Mouse (Mus musculus) heart, embryonic 16.5 days (tissue): ENCODE data around the gene Hdhd3. TPM values are rescaled to one million over a fixed set of nuclear protein-coding genes. Genes with fewer than 3 reads are reported as not detected.

Source experiments
- ATAC-seq: fragments of 200-750 bp; cut with Nextera tagmentation; replicated peaks from 2 replicates; pipeline ENCODE4 v1.8.0; 2017; ENCODE audit warnings: moderate number of reproducible peaks; ENCODE audit not compliant: insufficient read depth, low FRiP score; ENCODE audit errors: extremely low read depth
- H3K27ac ChIP-seq: fragments of 300-500 bp; sonication (generic); 2 replicates; pipeline ENCODE4 v1.5.1; 2014; ENCODE audit warnings: mild to moderate bottlenecking, low read length, control low read depth, moderate library complexity
- H3K27me3 ChIP-seq: fragments of 300-500 bp; sonication (generic); 2 replicates; pipeline ENCODE4 v1.6.1; 2014; ENCODE audit warnings: low read length, mixed read lengths; ENCODE audit not compliant: control insufficient read depth, insufficient read depth
- H3K36me3 ChIP-seq: fragments of 300-500 bp; sonication (generic); 2 replicates; pipeline ENCODE4 v1.6.1; 2014; ENCODE audit not compliant: control insufficient read depth, insufficient read depth
- H3K4me1 ChIP-seq: fragments of 300-500 bp; sonication (generic); 2 replicates; pipeline ENCODE4 v1.6.1; 2014; ENCODE audit warnings: low read length, mixed read lengths; ENCODE audit not compliant: control insufficient read depth, insufficient read depth
- H3K4me2 ChIP-seq: fragments of 300-500 bp; sonication (generic); 2 replicates; pipeline ENCODE4 v1.6.1; 2014; ENCODE audit warnings: low read depth, mild to moderate bottlenecking, control low read depth, low read length
- H3K4me3 ChIP-seq: fragments of 300-500 bp; sonication (generic); 2 replicates; pipeline ENCODE4 v1.5.1; 2014; ENCODE audit warnings: mild to moderate bottlenecking, control low read depth, low read length
- H3K9ac ChIP-seq: fragments of 300-500 bp; sonication (generic); 2 replicates; pipeline ENCODE4 v1.6.1; 2014; ENCODE audit warnings: low read length, control low read depth
- H3K9me3 ChIP-seq: fragments of 300-500 bp; sonication (generic); replicated peaks from 2 replicates; pipeline ENCODE4 v1.6.1; 2016; ENCODE audit warnings: low read length; ENCODE audit not compliant: control insufficient read depth
- WGBS: fragments of 180-500 bp; shearing (Covaris S2); extraction: QIAGEN DNeasy Blood & Tissue Kit; methylation state at CpG from one replicate; pipeline ENCODE4 v1.1.7; 2014; 5-methylcytosine and 5-hydroxymethylcytosine counted together
- polyA plus RNA-seq: library from polyadenylated mRNA; unstranded; fragments of >200 nt; fragmentation: Nextera tagmentation; extraction: Ambion mirVana; gene quantifications from 2 replicates; pipeline ENCODE4 v1.2.1, GENCODE M21; 2015

Hdhd3 gene
- 9.6 and 10.0 TPM in 2 replicates for polyA plus RNA-seq

DNA sequence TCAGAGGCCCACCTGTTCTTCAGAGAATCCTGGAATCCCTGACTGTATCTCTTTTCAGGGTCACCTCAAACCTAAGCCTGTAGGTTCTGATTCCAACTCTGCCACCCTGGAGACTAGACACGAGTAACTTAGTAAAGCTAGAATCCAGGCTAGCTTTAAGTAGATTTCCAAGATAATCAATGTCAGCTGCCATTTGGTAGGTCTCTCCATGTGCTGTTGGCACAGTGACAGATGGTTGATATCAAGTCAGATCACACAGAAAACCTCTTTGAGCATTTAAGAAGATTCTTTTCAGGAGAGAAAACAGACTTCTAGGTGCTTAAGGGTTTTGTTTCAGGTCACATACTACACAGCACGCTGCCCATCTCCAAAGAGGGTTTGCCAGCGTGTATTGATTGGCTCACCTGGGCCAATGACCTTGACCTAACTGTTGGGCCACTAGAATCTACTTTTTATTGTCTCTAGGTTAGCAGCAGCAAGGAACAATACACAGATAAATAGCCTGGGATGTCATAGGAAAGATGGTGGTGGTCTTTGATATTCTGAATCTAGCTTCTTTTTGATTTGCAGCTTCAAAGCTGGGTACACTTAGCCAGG lies at the start of gene Hdhd3:
Gene Hdhd3 (minus strand): TSS at position 94 of the 597 bp plus-strand sequence.
- peaks cover 15% of the 10 kb centered on the region for H3K36me3 ChIP-seq
- peak within 1 kb of the TSS; percentile 82 for H3K9ac ChIP-seq
- H3K9me3 ChIP-seq: no peaks in the 10 kb centered on the region
- H3K27me3 ChIP-seq: no peaks in the 10 kb centered on the region
- WGBS: 79% methylated on average over 3 of the region's 3 CpGs
- peak within 1 kb of the TSS; percentile 84 for H3K4me2 ChIP-seq
- peaks cover 6% of the 10 kb centered on the region for H3K4me1 ChIP-seq
- H3K27ac ChIP-seq: peak within 1 kb of the TSS; percentile 80
- no peak for ATAC-seq
- H3K4me3 ChIP-seq: peak within 1 kb of the TSS; percentile 81

DNA sequence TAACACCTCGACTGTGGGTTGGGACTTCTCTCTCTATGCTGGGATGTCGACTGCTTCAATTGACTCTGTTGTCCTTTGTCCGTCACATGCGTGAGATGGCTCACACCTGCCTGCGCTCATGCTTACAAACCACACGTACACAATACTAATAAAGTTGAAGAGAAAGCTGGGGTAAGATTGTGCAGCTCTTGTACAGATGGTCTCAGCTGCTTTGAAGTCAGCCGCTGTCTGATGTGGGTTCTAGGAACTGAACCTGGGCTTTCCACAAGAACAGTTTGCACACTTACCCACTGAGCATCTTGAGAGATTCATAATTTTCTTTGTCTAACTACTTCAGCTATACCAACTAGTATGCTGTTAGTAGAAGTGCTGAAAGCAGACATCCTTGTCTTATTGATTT lies 48.7 kb upstream of the Hdhd3 start:
- H3K27ac ChIP-seq: no peak overlapping the region
- H3K36me3 ChIP-seq: no peaks in the 10 kb centered on the region
- H3K4me1 ChIP-seq: no peaks in the 10 kb centered on the region
- no peaks in the 10 kb centered on the region for H3K9me3 ChIP-seq
- H3K9ac ChIP-seq: no peak overlapping the region
- WGBS: 73% methylated on average over 7 of the region's 7 CpGs
- no peak for ATAC-seq
- no peak overlapping the region for H3K4me2 ChIP-seq
- H3K4me3 ChIP-seq: no peak overlapping the region
- no peaks in the 10 kb centered on the region for H3K27me3 ChIP-seq

- H3K9ac ChIP-seq: no peak overlapping the region
- no peaks in the 10 kb centered on the region for H3K9me3 ChIP-seq
- no peak overlapping the region for H3K4me3 ChIP-seq
- no peak for ATAC-seq
- no peaks in the 10 kb centered on the region for H3K27me3 ChIP-seq
- H3K4me2 ChIP-seq: no peak overlapping the region
- H3K27ac ChIP-seq: no peak overlapping the region
- no peaks in the 10 kb centered on the region for H3K4me1 ChIP-seq
- no peaks in the 10 kb centered on the region for H3K36me3 ChIP-seq
Measured at GRCm38 (mm10) chr4:62544801-62545200, 41.5 kb upstream of the Hdhd3 start.

DNA sequence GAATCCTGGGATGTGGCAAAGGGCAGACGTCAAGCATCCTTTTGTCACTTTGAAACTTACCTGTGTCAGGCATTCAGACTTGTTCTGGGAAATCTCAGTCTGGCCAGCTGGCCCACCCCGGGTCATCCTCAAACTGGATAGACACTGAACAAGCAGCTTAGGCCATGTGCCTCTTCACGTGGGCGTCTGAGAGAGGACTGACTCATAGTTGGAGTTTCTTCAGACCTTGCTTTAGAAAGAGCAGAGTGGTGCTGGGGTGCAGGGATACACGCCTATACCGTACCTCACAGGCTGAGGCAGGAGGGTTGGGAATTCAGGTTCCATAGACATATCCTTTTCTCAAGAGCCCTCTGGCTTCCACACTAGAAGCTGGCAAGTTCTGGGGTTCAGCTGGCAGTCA lies 40.5 kb upstream of the Hdhd3 start:
- no peak overlapping the region for H3K27ac ChIP-seq
- ATAC-seq: no peak
- H3K4me1 ChIP-seq: no peaks in the 10 kb centered on the region
- no peaks in the 10 kb centered on the region for H3K36me3 ChIP-seq
- H3K4me2 ChIP-seq: no peak overlapping the region
- no peaks in the 10 kb centered on the region for H3K27me3 ChIP-seq
- H3K9ac ChIP-seq: no peak overlapping the region
- H3K4me3 ChIP-seq: no peak overlapping the region
- whole genome bisulfite sequencing: 72% methylated on average over 6 of the region's 6 CpGs
- H3K9me3 ChIP-seq: no peaks in the 10 kb centered on the region

GRCm38 (mm10) chr4:62541802-62542201 lies 38.5 kb upstream of the Hdhd3 start:
- Histone ChIP-seq H3K27me3 (no peaks in the 10 kb centered on the region), H3K9ac (no peak overlapping the region), H3K4me3 (no peak overlapping the region), H3K9me3 (no peaks in the 10 kb centered on the region), H3K4me1 (no peaks in the 10 kb centered on the region), H3K4me2 (no peak overlapping the region), H3K27ac (no peak overlapping the region), H3K36me3 (no peaks in the 10 kb centered on the region)
- 63% methylated on average over 3 of the region's 3 CpGs for WGBS
- no peak for ATAC-seq

DNA sequence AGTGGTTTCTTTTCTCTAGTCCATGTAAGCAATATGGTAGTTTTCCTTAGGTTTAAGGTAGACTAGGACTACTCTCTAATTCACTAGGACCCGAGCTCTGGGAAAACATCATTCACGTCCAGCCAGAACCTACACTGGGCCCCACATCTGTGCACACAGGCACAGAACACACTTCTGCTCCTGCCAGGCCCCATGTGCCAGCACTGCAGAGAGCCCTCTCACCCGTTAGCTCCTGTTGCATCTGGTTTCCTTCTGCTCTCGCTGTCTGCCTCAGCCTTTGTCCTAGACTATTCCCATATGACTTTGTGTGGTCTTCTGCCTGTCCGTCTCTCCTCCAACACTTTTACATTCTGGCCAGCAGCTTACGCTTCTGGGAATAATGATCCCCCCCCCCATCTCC lies 30.5 kb upstream of the Hdhd3 start:
- H3K4me2 ChIP-seq: no peak overlapping the region
- no peaks in the 10 kb centered on the region for H3K27me3 ChIP-seq
- H3K4me1 ChIP-seq: no peaks in the 10 kb centered on the region
- 72% methylated on average over 6 of the region's 6 CpGs for WGBS
- no peak for ATAC-seq
- no peak overlapping the region for H3K4me3 ChIP-seq
- H3K36me3 ChIP-seq: no peaks in the 10 kb centered on the region
- no peak overlapping the region for H3K9ac ChIP-seq
- no peaks in the 10 kb centered on the region for H3K9me3 ChIP-seq
- no peak overlapping the region for H3K27ac ChIP-seq

DNA sequence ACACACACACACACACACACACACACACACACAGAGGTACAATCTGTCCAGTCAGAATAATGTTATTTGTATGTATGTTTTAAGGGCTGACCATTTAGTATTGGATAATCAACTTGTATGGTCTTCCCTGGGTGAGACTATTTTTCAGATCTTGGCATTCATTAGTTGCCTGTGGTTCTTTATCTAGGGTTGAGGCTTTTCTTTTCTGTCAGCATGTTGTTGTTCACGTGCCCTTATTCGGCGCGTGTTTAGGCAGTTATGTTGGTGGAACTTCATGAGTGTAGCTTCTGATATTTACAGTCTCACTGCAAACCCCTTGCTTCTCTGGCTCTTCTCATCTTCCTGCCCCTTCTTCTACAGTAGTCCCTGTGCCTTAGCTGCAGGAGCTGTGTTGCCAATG lies 24.4 kb upstream of the Hdhd3 start:
- no peak for ATAC-seq

GRCm38 (mm10) chr4:62526256-62526655 lies 23.0 kb upstream of the Hdhd3 start:
- H3K4me2 ChIP-seq: no peak overlapping the region
- ATAC-seq: no peak
- 69% methylated on average over 2 of the region's 2 CpGs for WGBS
- no peak overlapping the region for H3K27ac ChIP-seq
- H3K9me3 ChIP-seq: no peaks in the 10 kb centered on the region
- no peak overlapping the region for H3K4me3 ChIP-seq
- peaks cover 9% of the 10 kb centered on the region for H3K4me1 ChIP-seq
- H3K9ac ChIP-seq: no peak overlapping the region
- H3K36me3 ChIP-seq: peaks cover 7% of the 10 kb centered on the region
- H3K27me3 ChIP-seq: no peaks in the 10 kb centered on the region

More for the DNA sequence above, 24.4 kb upstream of the Hdhd3 start:
- no peaks in the 10 kb centered on the region for H3K27me3 ChIP-seq
- peaks cover 9% of the 10 kb centered on the region for H3K4me1 ChIP-seq
- H3K4me3 ChIP-seq: no peak overlapping the region
- no peaks in the 10 kb centered on the region for H3K9me3 ChIP-seq
- H3K36me3 ChIP-seq: peaks cover 4% of the 10 kb centered on the region
- H3K4me2 ChIP-seq: no peak overlapping the region
- H3K9ac ChIP-seq: no peak overlapping the region
- WGBS: 69% methylated on average over 4 of the region's 4 CpGs
- no peak overlapping the region for H3K27ac ChIP-seq

DNA sequence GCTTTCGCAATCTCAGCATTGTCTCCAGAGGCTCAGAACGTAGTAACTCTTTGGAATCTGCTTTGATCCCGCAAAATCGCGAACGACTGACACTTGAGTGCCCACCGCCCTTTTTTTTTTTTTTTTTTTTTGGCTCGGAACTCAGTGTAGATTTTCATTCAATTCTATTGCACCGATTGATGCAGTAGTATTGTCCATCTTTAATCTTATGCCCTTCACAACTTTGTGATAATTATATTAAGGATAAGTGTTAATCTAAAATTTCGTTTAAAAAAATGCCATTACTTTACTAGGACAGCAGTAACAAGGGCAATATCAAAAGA lies 22.2 kb upstream of the Hdhd3 start:
- no peaks in the 10 kb centered on the region for H3K9me3 ChIP-seq
- no peak overlapping the region for H3K27ac ChIP-seq
- H3K4me1 ChIP-seq: peaks cover 9% of the 10 kb centered on the region
- H3K4me2 ChIP-seq: peak overlapping the region; percentile 59
- peaks cover 7% of the 10 kb centered on the region for H3K36me3 ChIP-seq
- H3K9ac ChIP-seq: peak overlapping the region; percentile 51; the same call in 1 of the 2 replicates
- no peak for ATAC-seq
- H3K27me3 ChIP-seq: no peaks in the 10 kb centered on the region
- WGBS: under 1% methylated on average over 10 of the region's 10 CpGs
- peak overlapping the region; percentile 88 for H3K4me3 ChIP-seq
